Mouse (Mus musculus) midbrain, embryonic 15.5 days (tissue): ENCODE results near the gene Gm42906. TPM values are rescaled to one million over a fixed set of nuclear protein-coding genes. Genes with fewer than 3 reads are reported as not detected.
A peak's percentile ranks its signal among the peaks of the same experiment; 100 is the strongest.

Experiments
- ATAC-seq: fragments of 200-750 bp; cut with Nextera tagmentation; replicated peaks from 2 replicates; pipeline ENCODE4 v1.8.0; 2017; ENCODE audit warnings: moderate TSS enrichment
- H3K27ac ChIP-seq: fragments of 300-500 bp; sonication (generic); 2 replicates; pipeline ENCODE4 v1.5.1; 2015; ENCODE audit warnings: mild to moderate bottlenecking, inconsistent platforms
- H3K27me3 ChIP-seq: fragments of 300-500 bp; sonication (generic); replicated peaks from 2 replicates; pipeline ENCODE4 v1.6.1; 2015; ENCODE audit warnings: inconsistent platforms
- H3K36me3 ChIP-seq: fragments of 300-500 bp; sonication (generic); replicated peaks from 2 replicates; pipeline ENCODE4 v1.6.1; 2015; ENCODE audit warnings: inconsistent platforms
- H3K4me1 ChIP-seq: fragments of 300-500 bp; sonication (generic); 2 replicates; pipeline ENCODE4 v1.6.1; 2015; ENCODE audit warnings: inconsistent platforms
- H3K4me2 ChIP-seq: fragments of 300-500 bp; sonication (generic); 2 replicates; pipeline ENCODE4 v1.6.1; 2015; ENCODE audit warnings: inconsistent platforms, mild to moderate bottlenecking, moderate library complexity
- H3K4me3 ChIP-seq: fragments of 300-500 bp; sonication (generic); 2 replicates; pipeline ENCODE4 v1.5.1; 2015; ENCODE audit warnings: mild to moderate bottlenecking, inconsistent platforms
- H3K9ac ChIP-seq: fragments of 300-500 bp; sonication (generic); 2 replicates; pipeline ENCODE4 v1.6.1; 2015; ENCODE audit warnings: mild to moderate bottlenecking, inconsistent platforms
- H3K9me3 ChIP-seq: fragments of 300-500 bp; sonication (generic); 2 replicates; pipeline ENCODE4 v1.6.1; 2016; ENCODE audit warnings: inconsistent platforms
- WGBS: fragments of 180-500 bp; shearing (Covaris S2); methylation state at CpG from one replicate; pipeline ENCODE4 v1.1.7; 2015; ENCODE audit warnings: mixed read lengths; 5-methylcytosine and 5-hydroxymethylcytosine counted together
- polyA plus RNA-seq: library from polyadenylated mRNA; unstranded; fragments of >200 nt; fragmentation: Nextera tagmentation; extraction: Ambion mirVana; gene quantifications from 2 replicates; pipeline ENCODE4 v1.2.1, GENCODE M21; 2015

The Gm42906 gene
- polyA plus RNA-seq, 1 experiment from 2014 or later, result not detected

- no peaks in the 10 kb centered on the region for H3K27me3 ChIP-seq
- H3K27ac ChIP-seq, result no peak overlapping the region
- no peaks in the 10 kb centered on the region for H3K9me3 ChIP-seq
- no peaks in the 10 kb centered on the region for H3K36me3 ChIP-seq
- H3K4me1 ChIP-seq, result peaks cover 9% of the 10 kb centered on the region; the same call in 1 of the 2 replicates
- peak overlapping the region; percentile 53 for H3K9ac ChIP-seq
- H3K4me3 ChIP-seq, result peak overlapping the region; percentile 46
- 1% methylated on average over 27 of the region's 27 CpGs for WGBS
- peak; percentile 93 for ATAC-seq
- peak overlapping the region; percentile 96 for H3K4me2 ChIP-seq
These were observed 238.1 kb downstream of the Gm42906 start for GRCm38 (mm10) chr5:151189789-151190378.

GRCm38 (mm10) chr5:151189321-151189720 lies 238.6 kb downstream of the Gm42906 start:
- Histone ChIP-seq H3K27ac (no peak overlapping the region), H3K9me3 (no peaks in the 10 kb centered on the region), H3K4me2 (peak overlapping the region; percentile 96), H3K4me3 (peak overlapping the region; percentile 46), H3K9ac (no peak overlapping the region), H3K4me1 (peaks cover 9% of the 10 kb centered on the region; the same call in 1 of the 2 replicates), H3K36me3 (no peaks in the 10 kb centered on the region), H3K27me3 (no peaks in the 10 kb centered on the region)
- ATAC-seq, result no peak
- 47% methylated on average over 3 of the region's 3 CpGs for WGBS

GRCm38 (mm10) chr5:151188659-151189058 lies 239.3 kb downstream of the Gm42906 start:
- WGBS, result 77% methylated on average over 6 of the region's 6 CpGs
- Histone ChIP-seq H3K27ac (no peak overlapping the region), H3K9me3 (no peaks in the 10 kb centered on the region), H3K27me3 (no peaks in the 10 kb centered on the region), H3K4me3 (no peak overlapping the region), H3K9ac (no peak overlapping the region), H3K4me2 (no peak overlapping the region), H3K4me1 (peaks cover 9% of the 10 kb centered on the region; the same call in 1 of the 2 replicates), H3K36me3 (no peaks in the 10 kb centered on the region)
- no peak for ATAC-seq

GRCm38 (mm10) chr5:151187336-151187735 lies 240.6 kb downstream of the Gm42906 start:
- ATAC-seq, result no peak
- Histone ChIP-seq H3K9me3 (no peaks in the 10 kb centered on the region), H3K4me2 (no peak overlapping the region), H3K4me3 (no peak overlapping the region), H3K4me1 (peaks cover 9% of the 10 kb centered on the region; the same call in 1 of the 2 replicates), H3K27me3 (no peaks in the 10 kb centered on the region), H3K9ac (no peak overlapping the region), H3K27ac (no peak overlapping the region), H3K36me3 (no peaks in the 10 kb centered on the region)
- 82% methylated on average over 11 of the region's 11 CpGs for WGBS

GRCm38 (mm10) chr5:151185286-151185856 lies 242.6 kb downstream of the Gm42906 start:
- no peak overlapping the region for H3K4me3 ChIP-seq
- ATAC-seq, result no peak
- H3K4me2 ChIP-seq, result no peak overlapping the region
- no peaks in the 10 kb centered on the region for H3K36me3 ChIP-seq
- H3K9ac ChIP-seq, result no peak overlapping the region
- no peaks in the 10 kb centered on the region for H3K9me3 ChIP-seq
- H3K4me1 ChIP-seq, result peaks cover 9% of the 10 kb centered on the region; the same call in 1 of the 2 replicates
- H3K27ac ChIP-seq, result no peak overlapping the region
- no peaks in the 10 kb centered on the region for H3K27me3 ChIP-seq
- WGBS, result 77% methylated on average over 8 of the region's 8 CpGs

- H3K9ac ChIP-seq, result no peak overlapping the region
- H3K4me2 ChIP-seq, result no peak overlapping the region
- H3K4me3 ChIP-seq, result no peak overlapping the region
- H3K27me3 ChIP-seq, result no peaks in the 10 kb centered on the region
- no peaks in the 10 kb centered on the region for H3K9me3 ChIP-seq
- no peaks in the 10 kb centered on the region for H3K36me3 ChIP-seq
- H3K4me1 ChIP-seq, result no peaks in the 10 kb centered on the region
- 93% methylated on average over 11 of the region's 11 CpGs for WGBS
- ATAC-seq, result no peak
- H3K27ac ChIP-seq, result no peak overlapping the region
These were observed 244.2 kb downstream of the Gm42906 start for GRCm38 (mm10) chr5:151183656-151184240.

GRCm38 (mm10) chr5:151181288-151181687 lies 246.7 kb downstream of the Gm42906 start:
- H3K27ac ChIP-seq, result no peak overlapping the region
- no peaks in the 10 kb centered on the region for H3K9me3 ChIP-seq
- H3K4me2 ChIP-seq, result no peak overlapping the region
- no peaks in the 10 kb centered on the region for H3K36me3 ChIP-seq
- no peak overlapping the region for H3K4me3 ChIP-seq
- H3K27me3 ChIP-seq, result no peaks in the 10 kb centered on the region
- ATAC-seq, result no peak
- H3K9ac ChIP-seq, result no peak overlapping the region
- 94% methylated on average over 8 of the region's 8 CpGs for WGBS
- no peaks in the 10 kb centered on the region for H3K4me1 ChIP-seq

GRCm38 (mm10) chr5:151180176-151180785 lies 247.7 kb downstream of the Gm42906 start:
- 91% methylated on average over 9 of the region's 9 CpGs for WGBS
- Histone ChIP-seq H3K4me2 (no peak overlapping the region), H3K4me3 (no peak overlapping the region), H3K27ac (no peak overlapping the region), H3K9ac (no peak overlapping the region), H3K9me3 (no peaks in the 10 kb centered on the region), H3K4me1 (no peaks in the 10 kb centered on the region), H3K36me3 (no peaks in the 10 kb centered on the region), H3K27me3 (no peaks in the 10 kb centered on the region)
- no peak for ATAC-seq

- no peaks in the 10 kb centered on the region for H3K36me3 ChIP-seq
- H3K4me1 ChIP-seq, result no peaks in the 10 kb centered on the region
- no peak for ATAC-seq
- no peak overlapping the region for H3K4me3 ChIP-seq
- H3K27me3 ChIP-seq, result no peaks in the 10 kb centered on the region
- H3K9me3 ChIP-seq, result no peaks in the 10 kb centered on the region
- no peak overlapping the region for H3K4me2 ChIP-seq
- H3K27ac ChIP-seq, result no peak overlapping the region
- H3K9ac ChIP-seq, result no peak overlapping the region
- 94% methylated on average over 3 of the region's 3 CpGs for WGBS
These were observed 250.8 kb downstream of the Gm42906 start for GRCm38 (mm10) chr5:151177171-151177570.

- Histone ChIP-seq H3K4me2 (no peak overlapping the region), H3K4me3 (no peak overlapping the region), H3K9me3 (no peaks in the 10 kb centered on the region), H3K4me1 (no peaks in the 10 kb centered on the region), H3K27ac (no peak overlapping the region), H3K27me3 (no peaks in the 10 kb centered on the region), H3K36me3 (no peaks in the 10 kb centered on the region), H3K9ac (no peak overlapping the region)
- 84% methylated on average over 4 of the region's 4 CpGs for WGBS
- ATAC-seq, result no peak
These were observed 252.1 kb downstream of the Gm42906 start for GRCm38 (mm10) chr5:151175897-151176313.

GRCm38 (mm10) chr5:151174485-151175460 lies 253.2 kb downstream of the Gm42906 start:
- Histone ChIP-seq H3K4me2 (no peak overlapping the region), H3K9ac (no peak overlapping the region), H3K9me3 (no peaks in the 10 kb centered on the region), H3K4me1 (no peaks in the 10 kb centered on the region), H3K36me3 (no peaks in the 10 kb centered on the region), H3K27ac (no peak overlapping the region), H3K4me3 (no peak overlapping the region), H3K27me3 (no peaks in the 10 kb centered on the region)
- no peak for ATAC-seq
- WGBS, result 69% methylated on average over 7 of the region's 7 CpGs

GRCm38 (mm10) chr5:151173774-151174173 lies 254.2 kb downstream of the Gm42906 start:
- H3K4me1 ChIP-seq, result no peaks in the 10 kb centered on the region
- H3K36me3 ChIP-seq, result no peaks in the 10 kb centered on the region
- 83% methylated on average over 1 of the region's 1 CpGs for WGBS
- no peak overlapping the region for H3K4me3 ChIP-seq
- no peak for ATAC-seq
- no peaks in the 10 kb centered on the region for H3K27me3 ChIP-seq
- no peak overlapping the region for H3K27ac ChIP-seq
- no peak overlapping the region for H3K9ac ChIP-seq
- no peaks in the 10 kb centered on the region for H3K9me3 ChIP-seq
- H3K4me2 ChIP-seq, result no peak overlapping the region
